Comparison of ENCODE assay signal across 10 mouse cellular contexts in the genomic region with DNA sequence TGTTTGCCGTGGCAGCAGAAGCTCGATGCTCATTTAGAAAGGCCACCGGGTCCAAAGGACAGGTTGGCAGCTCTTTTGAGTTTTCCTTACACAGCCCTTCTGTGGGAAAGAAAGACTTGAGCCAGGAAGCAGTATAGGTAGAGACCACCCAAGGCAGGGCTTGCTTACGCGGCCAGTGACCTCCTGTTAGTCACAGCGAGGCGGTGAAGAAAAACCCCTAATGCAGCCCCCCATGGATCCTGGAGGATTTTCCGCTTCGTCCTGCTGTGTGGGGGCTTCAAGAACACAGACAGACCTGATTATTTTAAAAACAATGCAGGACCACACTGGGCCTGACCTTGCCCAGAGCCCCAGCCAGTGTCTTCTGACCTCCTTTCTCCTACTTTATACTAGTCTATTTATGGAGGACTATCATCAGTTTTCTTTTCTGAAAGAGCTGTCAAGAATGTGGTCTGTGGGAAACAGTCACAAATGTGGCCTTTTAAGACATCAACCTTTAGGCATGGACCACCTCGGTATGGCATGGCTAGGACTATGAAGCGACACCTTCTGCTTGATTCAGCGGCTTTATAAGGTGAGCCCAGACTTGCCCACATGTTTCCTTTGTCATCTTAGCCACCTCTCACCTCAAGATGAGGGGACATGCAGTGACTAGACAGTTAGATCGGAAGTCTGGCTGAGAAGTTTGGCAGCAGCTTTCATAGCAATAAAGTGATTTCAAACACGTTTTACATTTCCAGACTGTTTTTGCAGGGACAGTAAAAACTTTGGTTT.
DNase-seq lines count a peak whose midpoint lies in the region; ATAC-seq lines count a peak whose summit lies in the region.
"Had no signal": no experiment of that assay in that cellular context is flagged by ENCODE, and none has a peak within 500 bp of the region (broad histone marks: within the 10 kb centered on the region; RNA-seq: fewer than 3 reads in every experiment).

No protein-coding gene starts in this region.

- H3K4me3 ChIP-seq in heart, embryonic 13.5 days, result no peak overlapping the region
- H3K4me3 ChIP-seq in heart, embryonic 11.5 days (ENCODE audit: low read depth, low read length), result no peak overlapping the region
- H3K4me3 ChIP-seq in forebrain, embryonic 12.5 days (replicated peaks), result no peak overlapping the region
- no peak overlapping the region for H3K4me3 ChIP-seq in limb, embryonic 11.5 days (ENCODE audit: low read depth, low read length)
- H3K4me3 ChIP-seq in neural tube, embryonic 12.5 days, result no peak overlapping the region
- H3K4me3 ChIP-seq: heart, embryonic 10.5 days had no signal

- peak overlapping the region; percentile 47 for H3K4me2 ChIP-seq in heart, embryonic 13.5 days
- H3K4me2 ChIP-seq in heart, embryonic 11.5 days, result no peak overlapping the region; the same call in 1 of the 2 replicates
- peak overlapping the region; percentile 45 for H3K4me2 ChIP-seq in forebrain, embryonic 12.5 days
- H3K4me2 ChIP-seq in limb, embryonic 11.5 days (ENCODE audit: low read depth, severe bottlenecking), result no peak overlapping the region
- H3K4me2 ChIP-seq in neural tube, embryonic 12.5 days (replicated peaks), result peak overlapping the region; percentile 42

- peaks cover 13% of the 10 kb centered on the region for H3K4me1 ChIP-seq in heart, embryonic 13.5 days
- peaks cover 5% of the 10 kb centered on the region; the same call in 1 of the 2 replicates for H3K4me1 ChIP-seq in heart, embryonic 11.5 days (ENCODE audit: control insufficient read depth, insufficient read depth, low read length)
- H3K4me1 ChIP-seq in forebrain, embryonic 12.5 days, result peaks cover 15% of the 10 kb centered on the region
- peaks cover 5% of the 10 kb centered on the region; the same call in 1 of the 2 replicates for H3K4me1 ChIP-seq in limb, embryonic 11.5 days (ENCODE audit: control insufficient read depth, insufficient read depth, low read length)
- H3K4me1 ChIP-seq in neural tube, embryonic 12.5 days, result peaks cover 11% of the 10 kb centered on the region

- H3K36me3 ChIP-seq in heart, embryonic 13.5 days, result no peaks in the 10 kb centered on the region
- H3K36me3 ChIP-seq in heart, embryonic 11.5 days (ENCODE audit: control insufficient read depth, insufficient read depth, low read length), result no peaks in the 10 kb centered on the region
- H3K36me3 ChIP-seq in forebrain, embryonic 12.5 days (replicated peaks), result no peaks in the 10 kb centered on the region
- H3K36me3 ChIP-seq in limb, embryonic 11.5 days (ENCODE audit: control insufficient read depth, insufficient read depth, low read length), result no peaks in the 10 kb centered on the region
- H3K36me3 ChIP-seq in neural tube, embryonic 12.5 days, result no peaks in the 10 kb centered on the region
- H3K36me3 ChIP-seq: heart, embryonic 10.5 days had no signal

- no peaks in the 10 kb centered on the region for H3K27me3 ChIP-seq in heart, embryonic 13.5 days (replicated peaks)
- H3K27me3 ChIP-seq in heart, embryonic 11.5 days (ENCODE audit: control insufficient read depth, insufficient read depth, low read length), result no peaks in the 10 kb centered on the region
- peaks cover 10% of the 10 kb centered on the region; the same call in 1 of the 2 replicates for H3K27me3 ChIP-seq in forebrain, embryonic 12.5 days
- H3K27me3 ChIP-seq in limb, embryonic 11.5 days (ENCODE audit: control insufficient read depth, insufficient read depth, low read length), result no peaks in the 10 kb centered on the region
- H3K27me3 ChIP-seq in neural tube, embryonic 12.5 days (replicated peaks), result no peaks in the 10 kb centered on the region

- no peak for ATAC-seq in heart, embryonic 13.5 days (ENCODE audit: extremely low read depth, insufficient number of reproducible peaks, low FRiP score, low TSS enrichment)
- ATAC-seq in heart, embryonic 11.5 days (replicated peaks; ENCODE audit: insufficient number of reproducible peaks, low FRiP score, low TSS enrichment), result no peak
- ATAC-seq in forebrain, embryonic 12.5 days (ENCODE audit: low FRiP score), result no peak
- no peak for ATAC-seq in limb, embryonic 11.5 days (ENCODE audit: insufficient number of reproducible peaks, low FRiP score, low TSS enrichment, low read depth)
- ATAC-seq in neural tube, embryonic 12.5 days (ENCODE audit: low FRiP score, low read depth), result no peak
- ATAC-seq in activated CD4-positive, CD25-positive, alpha-beta regulatory T cell, adult 4 months, result no peak

- WGBS in heart, embryonic 13.5 days, result 63% methylated on average over 14 of the region's 14 CpGs
- WGBS in heart, embryonic 11.5 days (ENCODE audit: insufficient replicate concordance), result 66% methylated on average over 14 of the region's 14 CpGs
- WGBS in forebrain, embryonic 12.5 days, result 30% methylated on average over 14 of the region's 14 CpGs
- 48% methylated on average over 14 of the region's 14 CpGs for WGBS in limb, embryonic 11.5 days
- WGBS in neural tube, embryonic 12.5 days, result 17% methylated on average over 14 of the region's 14 CpGs

- H3K9me3 ChIP-seq in heart, embryonic 13.5 days, result no peaks in the 10 kb centered on the region
- H3K9me3 ChIP-seq in heart, embryonic 11.5 days (replicated peaks; ENCODE audit: control insufficient read depth, low read length), result no peaks in the 10 kb centered on the region
- H3K9me3 ChIP-seq in forebrain, embryonic 12.5 days, result no peaks in the 10 kb centered on the region
- no peaks in the 10 kb centered on the region for H3K9me3 ChIP-seq in limb, embryonic 11.5 days (ENCODE audit: control insufficient read depth, low read length)
- no peaks in the 10 kb centered on the region for H3K9me3 ChIP-seq in neural tube, embryonic 12.5 days
- H3K9me3 ChIP-seq: heart, embryonic 10.5 days had no signal

- no peak overlapping the region for H3K9ac ChIP-seq in heart, embryonic 13.5 days
- H3K9ac ChIP-seq in heart, embryonic 11.5 days (ENCODE audit: low read depth, low read length), result no peak overlapping the region
- H3K9ac ChIP-seq in forebrain, embryonic 12.5 days, result no peak overlapping the region
- H3K9ac ChIP-seq in limb, embryonic 11.5 days (ENCODE audit: low read length), result no peak overlapping the region
- H3K9ac ChIP-seq in neural tube, embryonic 12.5 days, result no peak overlapping the region

- peak; percentile 29 for DNase-seq in limb, embryonic 11.5 days (ENCODE audit: low spot score)
- no peak for DNase-seq in gastrocnemius, postnatal 4 days (ENCODE audit: low spot score in 2 of 2)
- DNase-seq in lung, postnatal 14 days, result no peak
- DNase-seq: spleen, adult 18-20 months had no signal

- no peak overlapping the region for H3K27ac ChIP-seq in heart, embryonic 13.5 days (replicated peaks)
- H3K27ac ChIP-seq in heart, embryonic 11.5 days (ENCODE audit: low read depth, low read length), result no peak overlapping the region
- H3K27ac ChIP-seq in forebrain, embryonic 12.5 days, result no peak overlapping the region
- H3K27ac ChIP-seq in limb, embryonic 11.5 days (replicated peaks; ENCODE audit: low read depth, low read length), result no peak overlapping the region
- no peak overlapping the region for H3K27ac ChIP-seq in neural tube, embryonic 12.5 days
- H3K27ac ChIP-seq: heart, embryonic 10.5 days had no signal

Comparison
In these comparisons a context has a peak if more than half of its experiments do, and no peak if none do; other contexts are left out.
1. H3K4me2 ChIP-seq: peak in heart, embryonic 13.5 days (single experiment), forebrain, embryonic 12.5 days (single experiment) and neural tube, embryonic 12.5 days (single experiment); none in heart, embryonic 11.5 days (single experiment) and limb, embryonic 11.5 days (single experiment).